Mouse (Mus musculus) kidney, embryonic 14.5 days (tissue): ENCODE measurements around the gene Pip5kl1. TPM values are rescaled to one million over a fixed set of nuclear protein-coding genes. Genes with fewer than 3 reads are reported as not detected.

Experiments used
- ATAC-seq: fragments of 200-750 bp; cut with Nextera tagmentation; 2 replicates; pipeline ENCODE4 v1.8.0; 2017; ENCODE audit warnings: moderate number of reproducible peaks, mild to moderate bottlenecking, moderate TSS enrichment, moderate library complexity; ENCODE audit not compliant: low FRiP score, low TSS enrichment
- H3K27ac ChIP-seq: fragments of 300-500 bp; sonication (generic); 2 replicates; pipeline ENCODE4 v1.5.1; 2014; ENCODE audit warnings: low read depth, mild to moderate bottlenecking, low read length, moderate library complexity, mixed read lengths
- H3K27me3 ChIP-seq: fragments of 300-500 bp; sonication (generic); 2 replicates; pipeline ENCODE4 v1.6.1; 2014; ENCODE audit warnings: mild to moderate bottlenecking, low read length; ENCODE audit not compliant: control insufficient read depth, insufficient read depth
- H3K36me3 ChIP-seq: fragments of 300-500 bp; sonication (generic); 2 replicates; pipeline ENCODE4 v1.6.1; 2014; ENCODE audit warnings: low read length, mixed read lengths; ENCODE audit not compliant: control insufficient read depth, insufficient read depth
- H3K4me1 ChIP-seq: fragments of 300-500 bp; sonication (generic); 2 replicates; pipeline ENCODE4 v1.6.1; 2014; ENCODE audit warnings: low read length, mixed read lengths; ENCODE audit not compliant: control insufficient read depth, insufficient read depth
- H3K4me2 ChIP-seq: fragments of 300-500 bp; sonication (generic); replicated peaks from 2 replicates; pipeline ENCODE4 v1.6.1; 2014; ENCODE audit warnings: low read depth, mild to moderate bottlenecking, low read length
- H3K4me3 ChIP-seq: fragments of 300-500 bp; sonication (generic); 2 replicates; pipeline ENCODE4 v1.5.1; 2014; ENCODE audit warnings: mild to moderate bottlenecking, low read length
- H3K9ac ChIP-seq: fragments of 300-500 bp; sonication (generic); 2 replicates; pipeline ENCODE4 v1.6.1; 2014; ENCODE audit warnings: low read depth, mild to moderate bottlenecking, low read length, moderate library complexity
- H3K9me3 ChIP-seq: fragments of 300-500 bp; sonication (generic); 2 replicates; pipeline ENCODE4 v1.6.1; 2016; ENCODE audit warnings: low read length; ENCODE audit not compliant: control insufficient read depth
- WGBS: fragments of 180-500 bp; shearing (Covaris S2); extraction: QIAGEN DNeasy Blood & Tissue Kit; methylation state at CpG from one replicate; pipeline ENCODE4 v1.1.7; 2014; 5-methylcytosine and 5-hydroxymethylcytosine counted together
- polyA plus RNA-seq: library from polyadenylated mRNA; unstranded; fragments of >200 nt; fragmentation: Nextera tagmentation; extraction: Ambion mirVana; gene quantifications from 2 replicates; pipeline ENCODE4 v1.2.1, GENCODE M21; 2014

The Pip5kl1 gene
- polyA plus RNA-seq, 1 experiment from 2014 or later, result 2.3 TPM

DNA sequence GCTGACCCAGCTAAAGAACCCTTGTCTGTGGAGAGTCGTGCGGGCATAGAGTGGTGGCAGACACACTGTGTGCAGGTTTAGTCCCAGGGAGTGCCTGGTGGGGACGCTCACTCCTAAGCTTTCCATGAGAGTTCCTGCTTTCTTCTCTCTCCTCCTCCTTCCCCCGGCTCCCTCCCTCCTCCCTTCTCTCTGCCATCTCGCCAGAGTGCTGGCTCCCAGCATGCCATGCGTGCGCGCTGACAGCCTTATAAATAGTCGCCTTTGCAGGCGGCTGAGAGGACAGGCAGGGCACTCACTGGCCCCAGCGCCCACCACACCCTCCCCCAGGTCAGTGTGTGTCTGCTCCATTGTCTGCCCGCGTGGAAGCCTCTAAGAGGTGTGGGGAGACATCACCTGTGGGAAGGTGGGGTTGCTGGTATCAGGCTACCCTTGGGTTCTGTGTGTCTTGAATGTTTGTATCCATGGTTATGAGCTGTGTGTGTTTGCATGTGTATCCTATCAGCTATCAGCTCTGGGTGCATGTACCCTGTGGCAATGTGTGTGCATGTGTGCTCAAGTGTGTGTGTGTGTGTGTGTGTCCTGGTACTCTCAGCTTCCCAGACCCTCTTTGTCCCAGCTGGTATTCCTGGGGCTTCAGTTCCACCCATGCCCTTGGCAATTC, 50.7 kb downstream of the Pip5kl1 start:
- H3K4me3 ChIP-seq, result peak overlapping the region; percentile 21; the same call in 1 of the 2 replicates
- 3% methylated on average over 13 of the region's 13 CpGs for WGBS
- no peaks in the 10 kb centered on the region for H3K27me3 ChIP-seq
- H3K9me3 ChIP-seq, result no peaks in the 10 kb centered on the region
- H3K4me1 ChIP-seq, result peaks cover 64% of the 10 kb centered on the region
- 0 out of 2 replicates have a peak, but pooled peaks have one; percentile 11 for ATAC-seq
- H3K4me2 ChIP-seq, result peak overlapping the region; percentile 34
- peak overlapping the region; percentile 84; the same call in 1 of the 2 replicates for H3K27ac ChIP-seq
- no peaks in the 10 kb centered on the region for H3K36me3 ChIP-seq
- H3K9ac ChIP-seq, result peak overlapping the region; percentile 9; the same call in 1 of the 2 replicates

DNA sequence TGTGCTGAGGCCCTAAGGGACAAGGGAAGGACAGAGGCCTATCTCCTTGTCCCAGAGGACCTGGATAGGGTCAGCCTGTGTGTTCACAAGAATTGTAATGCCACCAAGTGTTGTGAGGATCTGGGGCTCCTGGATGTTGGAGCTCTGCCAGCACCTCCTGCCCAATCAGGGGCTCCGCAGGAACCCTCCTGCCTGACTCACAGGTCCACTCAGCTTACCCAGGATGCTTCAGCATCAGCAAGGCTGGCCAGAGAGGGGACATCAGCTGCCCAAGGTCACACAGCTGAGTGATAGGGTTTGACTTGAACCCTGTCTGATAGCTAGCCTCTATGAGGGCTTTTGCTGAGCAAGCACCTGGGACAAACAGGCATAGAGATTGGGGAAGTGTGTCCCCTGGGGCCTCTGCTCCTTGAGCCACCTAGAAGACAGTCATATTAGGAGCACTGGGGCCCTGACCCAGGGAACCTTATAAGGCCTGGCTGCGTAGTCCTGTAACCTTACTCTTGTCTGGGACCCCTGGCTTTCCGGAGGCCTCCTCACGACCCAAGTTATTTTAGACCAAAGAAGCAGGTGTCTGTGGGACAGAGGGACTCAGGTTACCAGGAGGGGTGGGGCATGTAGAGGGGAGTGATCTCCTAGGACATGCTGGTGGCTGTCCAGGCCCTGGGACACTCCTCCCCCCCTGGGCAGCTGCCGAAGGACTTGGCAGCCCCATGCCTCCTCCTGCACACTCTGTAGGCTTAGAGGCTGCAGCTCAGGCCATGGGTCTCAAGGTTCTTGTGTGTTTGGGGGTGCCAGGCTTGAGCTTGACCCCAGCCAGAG, 51.5 kb downstream of the Pip5kl1 start:
- Histone ChIP-seq H3K4me3 (no peak overlapping the region; the same call in 1 of the 2 replicates), H3K4me2 (peak overlapping the region; percentile 34), H3K4me1 (peaks cover 57% of the 10 kb centered on the region), H3K27ac (peak overlapping the region; percentile 84), H3K9me3 (no peaks in the 10 kb centered on the region), H3K27me3 (no peaks in the 10 kb centered on the region), H3K9ac (peak overlapping the region; percentile 5; the same call in 1 of the 2 replicates), H3K36me3 (no peaks in the 10 kb centered on the region)
- ATAC-seq, result peak; percentile 63
- WGBS, result 18% methylated on average over 5 of the region's 5 CpGs

DNA sequence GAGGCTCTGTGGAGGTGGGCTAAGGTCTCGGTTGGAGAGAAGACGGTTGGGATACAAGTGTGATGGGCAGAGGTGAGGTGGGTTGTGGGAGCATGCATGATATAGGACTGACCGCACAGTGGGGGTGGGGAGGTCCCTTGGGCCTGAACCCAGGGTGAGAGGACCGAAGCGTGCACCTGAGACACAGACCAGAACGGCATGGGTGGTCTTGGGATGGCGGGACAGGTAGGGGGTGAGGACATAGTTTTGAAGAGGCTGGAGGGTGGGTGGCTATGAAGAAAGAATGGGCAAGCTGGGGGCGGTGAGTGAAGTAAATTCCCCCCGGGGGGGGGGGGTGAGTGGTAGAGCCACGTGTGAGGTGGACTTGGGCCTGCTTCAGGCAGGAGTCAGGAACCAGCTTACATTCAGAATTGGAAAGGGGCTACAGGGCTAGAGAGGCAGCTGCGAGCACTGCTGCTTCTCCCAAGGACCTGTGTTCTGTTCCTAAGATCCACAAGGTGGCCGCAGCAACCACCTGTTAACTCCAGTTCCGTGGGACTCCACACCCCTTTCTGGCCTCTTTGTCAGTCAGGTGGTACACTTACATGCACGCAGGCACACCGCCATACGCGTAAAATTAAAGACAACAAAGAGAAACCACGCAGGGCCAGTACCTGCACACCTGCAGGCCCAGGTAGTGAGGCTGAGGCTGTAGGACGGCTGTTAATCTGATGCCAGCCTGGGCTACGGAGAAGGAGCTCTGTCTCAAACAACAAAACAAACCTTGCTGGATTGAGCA, 52.9 kb downstream of the Pip5kl1 start:
- 65% methylated on average over 20 of the region's 20 CpGs for WGBS
- no peak overlapping the region for H3K27ac ChIP-seq
- H3K4me2 ChIP-seq, result no peak overlapping the region
- H3K9me3 ChIP-seq, result no peaks in the 10 kb centered on the region
- ATAC-seq, result no peak
- H3K9ac ChIP-seq, result no peak overlapping the region
- no peaks in the 10 kb centered on the region for H3K27me3 ChIP-seq
- peaks cover 47% of the 10 kb centered on the region for H3K4me1 ChIP-seq
- no peaks in the 10 kb centered on the region for H3K36me3 ChIP-seq
- no peak overlapping the region for H3K4me3 ChIP-seq

DNA sequence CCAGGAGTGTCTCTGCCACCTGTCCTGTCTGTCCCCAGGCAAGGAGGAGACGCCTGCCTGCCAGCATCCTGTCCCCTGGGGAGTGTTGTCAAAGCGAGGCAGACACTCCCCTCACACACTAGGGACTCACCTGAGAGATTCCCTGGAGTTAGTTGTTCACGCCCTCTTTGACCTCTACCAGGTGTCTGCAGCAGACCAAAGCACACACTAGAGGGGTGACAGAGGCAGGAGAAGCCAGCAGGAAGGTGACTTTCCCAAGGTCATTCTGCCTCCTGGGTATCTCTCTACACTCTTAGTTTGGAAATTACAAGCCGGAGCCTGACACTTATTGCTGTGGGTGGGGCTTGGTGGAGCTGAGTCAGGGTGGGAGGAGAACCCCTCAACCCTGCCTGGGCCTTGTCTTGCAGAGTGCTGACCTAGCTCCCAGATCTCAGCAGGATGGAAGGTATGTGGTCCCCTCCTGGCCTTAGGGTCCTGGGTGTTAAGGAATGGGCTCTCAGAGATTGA, 53.5 kb downstream of the Pip5kl1 start:
- Histone ChIP-seq H3K36me3 (no peaks in the 10 kb centered on the region), H3K9me3 (no peaks in the 10 kb centered on the region), H3K27me3 (no peaks in the 10 kb centered on the region), H3K4me3 (no peak overlapping the region), H3K9ac (no peak overlapping the region), H3K4me2 (no peak overlapping the region), H3K27ac (no peak overlapping the region), H3K4me1 (peaks cover 47% of the 10 kb centered on the region)
- no peak for ATAC-seq
- 56% methylated on average over 4 of the region's 4 CpGs for WGBS

DNA sequence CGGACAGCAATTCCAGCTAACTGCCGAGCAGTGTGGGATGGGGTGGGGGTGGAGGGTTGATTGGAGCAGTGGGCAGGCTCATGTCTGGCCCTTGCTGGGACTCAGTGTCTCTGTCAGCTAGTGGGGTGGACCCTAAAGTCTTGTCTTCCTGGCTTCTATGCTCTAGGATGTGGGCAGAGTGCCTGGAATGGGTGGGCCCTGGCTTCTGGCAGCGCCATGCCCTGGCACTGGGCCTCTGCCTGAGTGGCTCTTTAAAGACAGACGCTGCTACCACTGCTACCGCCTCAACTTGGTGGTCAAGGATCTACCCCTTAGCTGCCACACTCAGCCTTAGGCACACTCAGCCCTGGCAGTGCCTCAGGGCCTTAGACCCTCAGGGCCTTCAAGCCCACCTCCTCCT, 54.1 kb downstream of the Pip5kl1 start:
- Histone ChIP-seq H3K27ac (no peak overlapping the region), H3K9me3 (no peaks in the 10 kb centered on the region), H3K36me3 (no peaks in the 10 kb centered on the region), H3K9ac (peak overlapping the region; percentile 28; the same call in 1 of the 2 replicates), H3K27me3 (no peaks in the 10 kb centered on the region), H3K4me2 (0 out of 2 replicates have a peak overlapping the region, but pooled peaks have one; percentile 5), H3K4me1 (peaks cover 51% of the 10 kb centered on the region), H3K4me3 (no peak overlapping the region)
- ATAC-seq, result no peak
- 35% methylated on average over 5 of the region's 5 CpGs for WGBS

DNA sequence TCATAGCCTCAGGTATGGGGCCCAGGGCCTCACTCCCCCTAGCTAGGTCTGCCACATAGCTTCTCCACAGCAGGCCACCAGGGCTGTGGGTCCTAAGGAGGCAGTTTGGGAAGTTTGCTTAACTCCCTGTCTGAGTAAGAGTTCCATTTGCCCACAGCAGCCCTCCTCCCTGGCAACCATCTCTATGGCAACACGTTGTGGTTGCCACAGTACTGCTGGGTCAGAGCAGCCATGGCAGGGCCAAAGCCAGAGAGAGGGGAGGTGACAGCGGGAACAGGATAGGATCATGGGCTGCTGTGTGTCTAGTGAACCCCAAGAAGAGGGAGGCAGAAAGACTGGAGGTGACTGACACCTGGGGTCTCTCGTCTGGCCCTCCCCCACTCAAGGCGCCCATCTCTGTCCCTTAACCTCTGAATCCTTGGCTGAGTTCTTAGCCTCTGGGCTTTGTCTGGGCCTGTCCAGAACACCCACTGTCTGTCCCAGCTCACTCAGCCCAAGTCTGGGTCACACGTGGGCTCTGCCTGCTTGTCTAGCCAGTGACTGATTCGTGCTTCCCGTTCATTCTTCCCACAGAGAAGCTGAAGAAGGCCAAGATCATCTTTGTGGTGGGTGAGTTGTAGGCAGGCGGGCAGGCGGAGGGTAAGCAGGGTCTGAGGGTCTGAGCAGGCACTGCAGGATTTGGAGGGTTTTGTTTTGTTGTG, 54.8 kb downstream of the Pip5kl1 start:
- 0 out of 2 replicates have a peak overlapping the region, but pooled peaks have one; percentile 5 for H3K4me2 ChIP-seq
- peak; percentile 28; the same call in 1 of the 2 replicates for ATAC-seq
- peaks cover 48% of the 10 kb centered on the region for H3K4me1 ChIP-seq

DNA sequence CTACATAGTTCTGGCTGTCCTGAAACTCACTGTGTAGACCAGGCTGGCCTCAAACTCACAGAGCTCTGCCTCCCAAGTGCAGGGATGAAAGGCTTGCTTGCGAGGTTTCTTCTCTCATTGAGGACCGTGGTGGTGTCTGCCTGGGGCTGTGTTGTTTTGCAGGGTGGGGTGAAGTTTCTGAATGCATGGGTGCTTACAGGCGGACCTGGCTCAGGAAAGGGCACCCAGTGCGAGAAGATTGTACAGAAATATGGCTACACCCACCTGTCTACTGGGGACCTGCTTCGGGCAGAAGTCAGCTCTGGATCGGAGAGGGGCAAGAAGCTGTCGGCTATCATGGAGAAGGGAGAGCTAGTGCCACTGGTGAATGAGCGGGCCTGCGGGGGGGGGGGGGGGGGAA, 55.4 kb downstream of the Pip5kl1 start:
- Histone ChIP-seq H3K9me3 (no peaks in the 10 kb centered on the region), H3K4me1 (peaks cover 43% of the 10 kb centered on the region), H3K27ac (no peak overlapping the region), H3K4me3 (no peak overlapping the region), H3K36me3 (no peaks in the 10 kb centered on the region), H3K4me2 (no peak overlapping the region), H3K9ac (no peak overlapping the region), H3K27me3 (no peaks in the 10 kb centered on the region)
- 83% methylated on average over 8 of the region's 9 CpGs for WGBS
- ATAC-seq, result no peak

More for the DNA sequence above, 54.8 kb downstream of the Pip5kl1 start:
- H3K9ac ChIP-seq, result no peak overlapping the region
- 39% methylated on average over 9 of the region's 9 CpGs for whole genome bisulfite sequencing
- H3K27me3 ChIP-seq, result no peaks in the 10 kb centered on the region
- no peaks in the 10 kb centered on the region for H3K9me3 ChIP-seq
- H3K36me3 ChIP-seq, result no peaks in the 10 kb centered on the region
- H3K4me3 ChIP-seq, result no peak overlapping the region
- H3K27ac ChIP-seq, result no peak overlapping the region

DNA sequence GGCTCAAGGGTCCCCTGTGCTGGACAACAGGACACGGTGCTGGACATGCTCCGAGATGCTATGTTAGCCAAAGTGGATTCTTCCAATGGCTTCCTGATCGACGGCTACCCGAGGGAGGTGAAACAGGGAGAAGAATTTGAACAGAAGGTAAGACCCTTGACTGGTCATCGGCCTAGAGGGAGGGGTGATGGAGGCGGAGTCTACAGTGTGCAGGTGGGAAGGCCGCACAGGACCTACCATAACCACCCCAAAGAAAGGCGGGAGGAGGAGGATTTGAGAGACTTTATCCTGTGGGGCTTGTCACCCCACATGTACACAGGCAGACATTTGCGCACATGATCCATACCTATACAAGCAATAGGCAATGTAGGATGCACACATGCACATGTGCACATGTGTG, 56.4 kb downstream of the Pip5kl1 start:
- Histone ChIP-seq H3K4me1 (peaks cover 33% of the 10 kb centered on the region), H3K4me2 (no peak overlapping the region), H3K27ac (no peak overlapping the region), H3K36me3 (no peaks in the 10 kb centered on the region), H3K27me3 (no peaks in the 10 kb centered on the region), H3K9me3 (no peaks in the 10 kb centered on the region), H3K4me3 (no peak overlapping the region), H3K9ac (no peak overlapping the region)
- no peak for ATAC-seq
- 85% methylated on average over 10 of the region's 10 CpGs for WGBS
